Comparison of ENCODE assay signal across 8 mouse cellular contexts in genomic region chr2:93015041-93015440, GRCm38 (mm10). TPM values are rescaled to one million over a fixed set of nuclear protein-coding genes. Genes with fewer than 3 reads are reported as not detected.
DNase-seq lines count a peak whose midpoint lies in the region; ATAC-seq and TF ChIP-seq lines count a peak whose summit lies in the region.

No protein-coding gene starts in this region.

- no peak for DNase-seq in heart, embryonic 10.5 days (ENCODE audit: low spot score)
- DNase-seq in heart, adult 8-10 months (ENCODE audit: low spot score): no peak
- DNase-seq in embryo, embryonic 10.5 days (ENCODE audit: low spot score): peak; percentile 44
- DNase-seq in hindbrain, postnatal 0 days (ENCODE audit: low spot score): peak; percentile 42
- DNase-seq in mesoderm, embryonic 11.5 days (ENCODE audit: low read depth, low spot score): peak; percentile 34
- DNase-seq in stomach, postnatal 0 days (ENCODE audit: low spot score): peak; percentile 62
- no peak for DNase-seq in spleen, postnatal 4 days (ENCODE audit: low spot score in 2 of 2)

- peak overlapping the region; percentile 79 for H3K4me3 ChIP-seq in heart, embryonic 10.5 days
- H3K4me3 ChIP-seq in ES-Bruce4 (ENCODE audit: low read depth, low read length): peak overlapping the region; percentile 81
- peak overlapping the region; percentile 53 for H3K4me3 ChIP-seq in hindbrain, postnatal 0 days (ENCODE audit: low read length)
- H3K4me3 ChIP-seq in stomach, postnatal 0 days (ENCODE audit: low read depth, low read length): peak overlapping the region; percentile 61

- H3K9ac ChIP-seq in ES-Bruce4 (ENCODE audit: low read depth, poor library complexity, severe bottlenecking): peak overlapping the region; percentile 69
- peak overlapping the region; percentile 76 for H3K9ac ChIP-seq in hindbrain, postnatal 0 days (replicated peaks; ENCODE audit: low read length)
- H3K9ac ChIP-seq in stomach, postnatal 0 days (ENCODE audit: low read length): peak overlapping the region; percentile 71

- TF ChIP-seq POLR2A in ES-Bruce4 (IDR thresholded peaks at IDR 0.05; ENCODE audit: insufficient read depth, low read length): no peak

- no peaks in the 10 kb centered on the region for H3K9me3 ChIP-seq in heart, embryonic 10.5 days
- no peaks in the 10 kb centered on the region for H3K9me3 ChIP-seq in ES-Bruce4 (replicated peaks; ENCODE audit: control insufficient read depth, insufficient read depth, low read length, poor library complexity, severe bottlenecking)
- no peaks in the 10 kb centered on the region for H3K9me3 ChIP-seq in hindbrain, postnatal 0 days (ENCODE audit: low read length)
- no peaks in the 10 kb centered on the region for H3K9me3 ChIP-seq in stomach, postnatal 0 days (ENCODE audit: control insufficient read depth, low read length)

- peak overlapping the region; percentile 98 for H3K4me2 ChIP-seq in hindbrain, postnatal 0 days (ENCODE audit: low read depth, low read length)
- peak overlapping the region; percentile 97 for H3K4me2 ChIP-seq in stomach, postnatal 0 days (replicated peaks; ENCODE audit: low read depth)

- 2% methylated on average over 40 of the region's 40 CpGs for WGBS in heart, embryonic 10.5 days
- WGBS in hindbrain, postnatal 0 days: 6% methylated on average over 17 of the region's 40 CpGs
- WGBS in stomach, postnatal 0 days: 3% methylated on average over 40 of the region's 40 CpGs

- H3K27me3 ChIP-seq in heart, embryonic 10.5 days (ENCODE audit: insufficient read depth, poor library complexity, severe bottlenecking): no peaks in the 10 kb centered on the region
- H3K27me3 ChIP-seq in ES-Bruce4 (ENCODE audit: control insufficient read depth, insufficient read depth, low read length, poor library complexity, severe bottlenecking): no peaks in the 10 kb centered on the region
- no peaks in the 10 kb centered on the region for H3K27me3 ChIP-seq in hindbrain, postnatal 0 days (ENCODE audit: insufficient read depth, low read length)
- H3K27me3 ChIP-seq in stomach, postnatal 0 days (ENCODE audit: control insufficient read depth, insufficient read depth, low read length): no peaks in the 10 kb centered on the region

- peak; percentile 36; the same call in 1 of the 2 replicates for ATAC-seq in hindbrain, postnatal 0 days
- peak; percentile 38 for ATAC-seq in stomach, postnatal 0 days (ENCODE audit: low FRiP score, low TSS enrichment)

- peak overlapping the region; percentile 94 for H3K27ac ChIP-seq in heart, embryonic 10.5 days
- no peak overlapping the region for H3K27ac ChIP-seq in ES-Bruce4 (ENCODE audit: insufficient read depth, low read length)
- peak overlapping the region; percentile 70; the same call in 1 of the 2 replicates for H3K27ac ChIP-seq in hindbrain, postnatal 0 days
- peak overlapping the region; percentile 91 for H3K27ac ChIP-seq in stomach, postnatal 0 days (replicated peaks)

- H3K4me1 ChIP-seq in heart, embryonic 10.5 days: peaks cover 33% of the 10 kb centered on the region
- peaks cover 3% of the 10 kb centered on the region for H3K4me1 ChIP-seq in ES-Bruce4 (ENCODE audit: control insufficient read depth, insufficient read depth, low read length)
- peaks cover 14% of the 10 kb centered on the region; the same call in 1 of the 2 replicates for H3K4me1 ChIP-seq in hindbrain, postnatal 0 days (ENCODE audit: insufficient read depth, low read length)
- peaks cover 10% of the 10 kb centered on the region for H3K4me1 ChIP-seq in stomach, postnatal 0 days (replicated peaks; ENCODE audit: control insufficient read depth, insufficient read depth)

- peaks cover 24% of the 10 kb centered on the region for H3K36me3 ChIP-seq in heart, embryonic 10.5 days
- H3K36me3 ChIP-seq in ES-Bruce4 (ENCODE audit: control insufficient read depth, insufficient read depth, low read length, poor library complexity, severe bottlenecking): no peaks in the 10 kb centered on the region
- no peaks in the 10 kb centered on the region for H3K36me3 ChIP-seq in hindbrain, postnatal 0 days (ENCODE audit: insufficient read depth, low read length)
- no peaks in the 10 kb centered on the region for H3K36me3 ChIP-seq in stomach, postnatal 0 days (ENCODE audit: control insufficient read depth, insufficient read depth, low read length)

- TF ChIP-seq CTCF in ES-Bruce4 (IDR thresholded peaks at IDR 0.05; ENCODE audit: low read depth, low read length): no peak
- TF ChIP-seq CTCF in hindbrain, postnatal 0 days (IDR thresholded peaks at IDR 0.05; ENCODE audit: low read depth): no peak
- no peak for TF ChIP-seq CTCF in stomach, postnatal 0 days (IDR thresholded peaks at IDR 0.05; ENCODE audit: low read depth)

- no peak for TF ChIP-seq EP300 in ES-Bruce4 (IDR thresholded peaks at IDR 0.05; ENCODE audit: insufficient read depth, low read depth, low read length)
- no peak for TF ChIP-seq EP300 in stomach, postnatal 0 days (optimal IDR thresholded peaks at IDR 0.05)

RNA-seq across cellular contexts. Expression of gene Prdm11, which starts 30.9 kb away (rescaled TPM):
- polyA plus RNA-seq in heart, embryonic 10.5 days (2016; fragmentation: Nextera tagmentation; extraction: Ambion mirVana): 4.5 and 4.6 TPM in 2 replicates
- total RNA-seq in heart, adult 8-10 months (2022): 10 to 100 TPM in 2 of 4 experiments, 1 to 10 TPM in 2; 5.7 to 10.5 (median 9.3) TPM
- polyA plus RNA-seq in ES-Bruce4 (2011; ENCODE audit: insufficient read depth, insufficient read length, low read depth, missing spikeins): 2.1 and 2.4 TPM in 2 replicates
- 14.9 and 15.6 TPM in 2 replicates for total RNA-seq in hindbrain, postnatal 0 days (2014; rRNA removed)
- polyA plus RNA-seq in hindbrain, postnatal 0 days (2015; fragmentation: Nextera tagmentation; extraction: Ambion mirVana): 3.5 and 3.7 TPM in 2 replicates
- polyA plus RNA-seq in stomach, postnatal 0 days (2015; fragmentation: Nextera tagmentation; extraction: Ambion mirVana): 5.8 and 6.2 TPM in 2 replicates

Comparison
In these comparisons a context has a peak if more than half of its experiments do, and no peak if none do; other contexts are left out.
1. DNase-seq: peak in embryo, embryonic 10.5 days (single experiment), hindbrain, postnatal 0 days (single experiment), mesoderm, embryonic 11.5 days (single experiment) and stomach, postnatal 0 days (single experiment); none in heart, embryonic 10.5 days (single experiment), heart, adult 8-10 months (single experiment) and spleen, postnatal 4 days (0 of 2).
2. Peak in every context shown above with its lines, with median percentiles within 50 percentile points of each other: H3K4me3 ChIP-seq and H3K9ac ChIP-seq.